Mouse (Mus musculus): Measurements from ENCODE around the gene Aasdh. TPM values are rescaled to one million over a fixed set of nuclear protein-coding genes. Genes with fewer than 3 reads are reported as not detected.

Aasdh gene
- 26.4 TPM for polyA plus RNA-seq (2017; shearing (Covaris generic))

DNA sequence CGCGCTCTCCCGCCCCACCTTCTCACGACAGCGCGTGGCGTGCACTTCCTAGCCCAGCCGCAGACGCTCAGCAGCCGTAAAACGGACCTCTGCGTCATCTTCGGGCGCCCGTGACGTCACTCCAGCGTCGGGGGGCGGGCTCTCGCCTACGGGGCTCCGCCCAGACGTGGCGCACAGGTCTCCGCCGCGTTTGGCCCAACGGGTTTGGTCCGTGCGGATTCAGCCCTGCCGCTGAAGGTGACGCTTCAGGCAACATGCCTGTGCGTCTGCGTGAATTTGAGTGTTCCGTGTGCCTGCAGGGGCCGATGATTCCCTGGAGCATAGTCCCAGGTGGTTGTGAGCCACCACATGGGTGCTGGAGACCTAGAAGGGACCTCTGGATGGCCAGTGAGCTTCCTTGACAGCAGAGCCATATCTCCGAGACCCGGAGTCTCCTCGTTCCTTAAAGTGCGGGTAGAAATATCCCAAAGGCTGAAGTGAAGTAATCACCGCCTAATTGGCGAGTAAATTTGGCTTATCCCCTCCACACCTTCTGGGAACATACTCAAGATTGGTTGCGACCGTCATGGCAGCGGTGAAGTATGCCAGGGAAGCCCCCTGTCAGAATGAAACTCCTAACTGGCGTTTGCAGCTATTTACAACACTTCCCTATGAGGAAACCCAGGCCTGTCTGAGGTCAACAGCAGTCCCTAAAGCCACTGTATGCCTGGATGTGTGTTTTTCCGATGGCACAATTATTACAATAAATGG, at the start of gene Aasdh:
Gene Aasdh, minus strand, starts transcription at position 110 of the 750 bp plus-strand sequence.

GRCm38 (mm10) chr5:76951106-76952027, 46.1 kb upstream of the Aasdh start, which contains the start of the genes Paics and Ppat:
TSS of gene Paics (plus strand) at chr5:76951307.
TSS of gene Ppat (minus strand) at chr5:76951578.

Other genes with a start within 250 kb of the Aasdh start
- 0.54 TPM for gene C530008M17Rik, start 249.0 kb downstream of the Aasdh start, polyA plus RNA-seq (2017; shearing (Covaris generic))
- 138 TPM for gene Paics, start 45.8 kb upstream of the Aasdh start, polyA plus RNA-seq (2017; shearing (Covaris generic))
- gene Ppat, start 46.1 kb upstream of the Aasdh start, polyA plus RNA-seq (2017; shearing (Covaris generic)) = 58.6 TPM
- gene Srp72, start 69.2 kb upstream of the Aasdh start, polyA plus RNA-seq (2017; shearing (Covaris generic)) = 118 TPM
- not detected for gene Arl9, start 98.5 kb upstream of the Aasdh start, polyA plus RNA-seq (2017; shearing (Covaris generic))
- gene Thegl, start 110.5 kb upstream of the Aasdh start, polyA plus RNA-seq (2017; shearing (Covaris generic)) = not detected
- gene Hopx, start 209.6 kb upstream of the Aasdh start, polyA plus RNA-seq (2017; shearing (Covaris generic)) = 271 TPM

Measured in inflammation-experienced regulatory T-cells, adult 16 weeks (primary cell).